Mouse (Mus musculus) stomach, embryonic 16.5 days (tissue): ENCODE data around the gene Scn1b. TPM values are rescaled to one million over a fixed set of nuclear protein-coding genes. Genes with fewer than 3 reads are reported as not detected.
A peak's percentile ranks its signal among the peaks of the same experiment; 100 is the strongest.

Experiments
- ATAC-seq: fragments of 200-750 bp; cut with Nextera tagmentation; 2 replicates; pipeline ENCODE4 v1.8.0; 2017; ENCODE audit warnings: moderate number of reproducible peaks, moderate TSS enrichment; ENCODE audit not compliant: insufficient read depth, low FRiP score
- H3K27ac ChIP-seq: fragments of 300-500 bp; sonication (generic); 2 replicates; pipeline ENCODE4 v1.5.1; 2014; ENCODE audit warnings: low read length
- H3K27me3 ChIP-seq: fragments of 300-500 bp; sonication (generic); 2 replicates; pipeline ENCODE4 v1.6.1; 2014; ENCODE audit warnings: low read length, control low read depth, mixed read lengths; ENCODE audit not compliant: control insufficient read depth, insufficient read depth
- H3K36me3 ChIP-seq: fragments of 300-500 bp; sonication (generic); 2 replicates; pipeline ENCODE4 v1.6.1; 2014; ENCODE audit warnings: low read length; ENCODE audit not compliant: control insufficient read depth, insufficient read depth
- H3K4me1 ChIP-seq: fragments of 300-500 bp; sonication (generic); 2 replicates; pipeline ENCODE4 v1.6.1; 2014; ENCODE audit warnings: low read length, control low read depth, mixed read lengths; ENCODE audit not compliant: control insufficient read depth, insufficient read depth
- H3K4me2 ChIP-seq: fragments of 300-500 bp; sonication (generic); 2 replicates; pipeline ENCODE4 v1.6.1; 2014; ENCODE audit warnings: low read depth, low read length, mixed read lengths
- H3K4me3 ChIP-seq: fragments of 300-500 bp; sonication (generic); replicated peaks from 2 replicates; pipeline ENCODE4 v1.5.1; 2014; ENCODE audit warnings: mild to moderate bottlenecking, low read length
- H3K9ac ChIP-seq: fragments of 300-500 bp; sonication (generic); 2 replicates; pipeline ENCODE4 v1.6.1; 2014; ENCODE audit warnings: low read length
- H3K9me3 ChIP-seq: fragments of 300-500 bp; sonication (generic); replicated peaks from 2 replicates; pipeline ENCODE4 v1.6.1; 2016; ENCODE audit warnings: low read length, control low read depth; ENCODE audit not compliant: control insufficient read depth
- WGBS: fragments of 180-500 bp; shearing (Covaris S2); extraction: QIAGEN DNeasy Blood & Tissue Kit; methylation state at CpG from one replicate; pipeline ENCODE4 v1.1.7; 2014; 5-methylcytosine and 5-hydroxymethylcytosine counted together
- polyA plus RNA-seq: library from polyadenylated mRNA; unstranded; fragments of >200 nt; fragmentation: Nextera tagmentation; extraction: Ambion mirVana; gene quantifications from 2 replicates; pipeline ENCODE4 v1.2.1, GENCODE M21; 2015

Gene Scn1b
- polyA plus RNA-seq, 1 experiment from 2014 or later, result 1.4 TPM

DNA sequence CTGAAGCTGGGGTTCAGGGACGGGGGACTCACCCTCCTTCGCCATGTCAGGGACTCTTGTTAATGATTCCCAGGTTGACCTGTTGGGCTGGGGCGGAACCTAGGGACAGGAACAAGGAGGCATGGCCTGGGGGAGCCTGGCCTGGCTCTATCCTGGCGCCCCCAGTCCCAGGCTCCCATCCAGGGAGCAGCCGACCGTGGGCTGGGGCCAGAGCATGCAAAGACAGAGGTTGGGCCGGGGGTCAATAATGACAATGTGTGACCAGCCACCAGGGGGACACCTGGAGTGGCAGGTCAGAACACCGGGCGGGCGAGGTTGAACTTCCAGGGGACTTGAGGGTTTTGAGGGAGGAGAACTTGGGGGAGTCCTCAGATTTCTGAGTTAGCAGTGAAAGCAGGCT lies 12.2 kb downstream of the Scn1b start:
- 42% methylated on average over 10 of the region's 10 CpGs for WGBS
- Histone ChIP-seq H3K27ac (peak overlapping the region; percentile 76), H3K4me3 (peak overlapping the region; percentile 37), H3K36me3 (no peaks in the 10 kb centered on the region), H3K27me3 (no peaks in the 10 kb centered on the region), H3K4me2 (peak overlapping the region; percentile 56), H3K4me1 (peaks cover 15% of the 10 kb centered on the region), H3K9me3 (no peaks in the 10 kb centered on the region), H3K9ac (peak overlapping the region; percentile 66)
- ATAC-seq, result 0 out of 2 replicates have a peak, but pooled peaks have one; percentile 4

DNA sequence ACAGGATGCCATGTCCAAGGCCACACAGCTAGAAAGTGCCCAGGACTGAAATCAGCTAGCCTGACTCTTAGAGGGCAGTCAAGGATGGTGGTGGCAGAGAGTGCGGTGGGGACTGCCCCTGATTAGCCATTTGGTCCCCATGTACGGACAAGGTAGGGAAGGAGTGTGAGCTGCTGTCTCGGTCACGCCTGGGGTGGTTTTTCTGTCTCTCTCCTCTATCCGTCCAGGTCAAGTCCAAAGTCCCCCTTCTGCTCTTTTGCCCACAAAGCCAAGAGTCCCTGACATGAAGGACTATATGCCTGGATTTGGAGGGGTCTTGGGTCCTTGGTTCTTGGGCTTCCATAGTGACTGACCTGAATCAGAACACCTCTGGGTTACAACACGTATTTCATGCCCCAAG lies 13.0 kb downstream of the Scn1b start:
- ATAC-seq, result no peak
- H3K36me3 ChIP-seq, result no peaks in the 10 kb centered on the region
- no peak overlapping the region for H3K9ac ChIP-seq
- H3K4me1 ChIP-seq, result peaks cover 15% of the 10 kb centered on the region
- H3K27ac ChIP-seq, result no peak overlapping the region
- H3K9me3 ChIP-seq, result no peaks in the 10 kb centered on the region
- H3K4me3 ChIP-seq, result no peak overlapping the region
- no peaks in the 10 kb centered on the region for H3K27me3 ChIP-seq
- peak overlapping the region; percentile 56; the same call in 1 of the 2 replicates for H3K4me2 ChIP-seq
- 72% methylated on average over 6 of the region's 6 CpGs for WGBS

DNA sequence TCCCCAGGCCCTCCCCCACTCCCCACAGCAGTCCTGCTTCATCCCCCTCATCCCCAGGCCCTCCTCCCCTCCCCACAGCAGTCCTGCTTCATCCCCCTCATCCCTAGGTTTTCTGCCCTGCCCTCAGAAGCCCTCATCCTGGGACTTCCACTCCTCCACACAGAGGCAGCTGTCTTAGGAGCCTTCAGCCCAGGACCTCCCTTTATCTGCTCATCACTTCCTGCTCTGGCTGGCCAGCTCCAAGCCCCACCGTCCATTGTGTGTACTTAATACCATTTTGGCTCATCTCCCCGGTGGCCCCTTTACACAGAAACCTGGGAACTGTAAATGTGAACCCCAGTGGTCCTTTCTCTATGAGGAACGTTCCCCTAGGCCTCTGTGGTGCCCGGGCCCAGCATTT lies 14.8 kb downstream of the Scn1b start:
- Histone ChIP-seq H3K9ac (peak overlapping the region; percentile 11; the same call in 1 of the 2 replicates), H3K4me2 (no peak overlapping the region), H3K9me3 (no peaks in the 10 kb centered on the region), H3K4me1 (peaks cover 15% of the 10 kb centered on the region), H3K36me3 (no peaks in the 10 kb centered on the region), H3K27ac (no peak overlapping the region), H3K4me3 (no peak overlapping the region), H3K27me3 (no peaks in the 10 kb centered on the region)
- WGBS, result 46% methylated on average over 4 of the region's 4 CpGs
- ATAC-seq, result no peak

DNA sequence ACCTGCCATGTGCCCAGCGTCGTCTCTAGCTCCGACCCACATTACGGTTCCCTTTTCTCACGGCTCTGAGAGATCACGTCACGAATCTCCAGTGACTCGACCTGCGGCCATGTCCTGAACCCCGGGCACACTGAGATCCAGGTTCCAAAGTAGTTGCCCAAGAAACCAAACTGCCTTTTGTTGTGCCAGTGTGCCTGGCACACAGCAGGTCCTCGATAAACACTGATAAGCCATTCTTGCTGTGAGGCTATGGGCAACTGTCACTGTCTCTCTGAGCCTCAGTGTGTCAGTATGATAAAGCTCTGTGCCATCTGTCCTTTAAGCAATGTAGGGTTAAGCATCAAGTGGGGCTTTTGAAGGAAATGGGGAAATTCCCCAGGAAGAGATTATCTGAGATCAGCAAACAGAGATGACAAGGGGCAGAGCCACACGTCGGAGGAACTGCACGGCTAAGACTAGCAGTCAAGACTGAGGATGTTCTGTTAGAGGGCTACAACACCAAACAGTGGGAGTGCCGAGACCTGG lies 15.9 kb downstream of the Scn1b start:
- Histone ChIP-seq H3K4me3 (no peak overlapping the region), H3K27ac (no peak overlapping the region), H3K9me3 (no peaks in the 10 kb centered on the region), H3K4me1 (peaks cover 15% of the 10 kb centered on the region), H3K4me2 (no peak overlapping the region), H3K36me3 (no peaks in the 10 kb centered on the region), H3K27me3 (no peaks in the 10 kb centered on the region), H3K9ac (no peak overlapping the region)
- 78% methylated on average over 15 of the region's 15 CpGs for WGBS
- no peak for ATAC-seq

DNA sequence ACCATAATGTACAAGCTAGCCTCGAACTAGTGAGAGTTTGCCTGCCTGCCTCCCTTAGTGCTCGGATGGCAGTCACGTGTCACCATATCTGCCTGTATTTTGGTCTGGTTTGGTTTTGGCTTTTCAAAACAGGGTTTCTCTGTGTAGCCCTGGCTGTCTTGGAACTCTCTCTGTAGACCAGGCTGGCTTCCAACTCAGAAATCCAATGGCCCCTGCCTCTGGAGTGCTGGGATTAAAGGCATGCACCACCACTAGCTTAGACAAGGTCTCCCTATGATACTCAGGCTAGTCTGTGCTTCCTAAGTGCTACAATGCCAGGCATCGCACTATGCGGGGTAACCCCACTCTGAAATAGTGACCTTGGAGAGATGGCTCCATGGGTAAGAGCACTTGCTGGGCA lies 17.0 kb downstream of the Scn1b start:
- no peak for ATAC-seq
- no peaks in the 10 kb centered on the region for H3K27me3 ChIP-seq
- H3K9me3 ChIP-seq, result no peaks in the 10 kb centered on the region
- no peak overlapping the region for H3K4me3 ChIP-seq
- WGBS, result 77% methylated on average over 5 of the region's 5 CpGs
- no peak overlapping the region for H3K4me2 ChIP-seq
- H3K27ac ChIP-seq, result no peak overlapping the region
- H3K9ac ChIP-seq, result no peak overlapping the region
- no peaks in the 10 kb centered on the region for H3K36me3 ChIP-seq
- 0 out of 2 replicates have a peak, but pooled peaks cover 6% of the 10 kb centered on the region for H3K4me1 ChIP-seq

DNA sequence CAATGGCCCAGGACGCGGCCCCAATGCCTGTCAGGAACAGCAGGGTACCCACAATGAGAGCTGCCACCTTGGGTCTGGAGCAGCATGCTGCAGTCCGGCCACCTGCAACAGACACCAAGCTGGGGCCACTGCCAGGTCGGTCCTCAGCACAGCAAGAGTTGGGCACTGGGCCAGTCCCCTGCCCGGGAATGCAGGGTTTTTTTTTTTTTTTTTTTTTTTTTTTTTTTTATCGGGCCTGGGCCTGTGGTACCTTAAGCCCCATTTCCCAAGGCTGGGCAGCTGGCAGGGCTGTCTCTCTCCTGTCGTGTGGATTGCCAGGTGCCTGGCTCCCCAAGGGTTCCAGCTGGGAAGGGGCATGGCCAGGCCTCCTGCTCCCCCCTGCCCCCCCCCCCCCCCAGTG lies 17.7 kb downstream of the Scn1b start:
- Histone ChIP-seq H3K4me1 (0 out of 2 replicates have a peak, but pooled peaks cover 4% of the 10 kb centered on the region), H3K36me3 (no peaks in the 10 kb centered on the region), H3K4me3 (no peak overlapping the region), H3K9ac (no peak overlapping the region), H3K9me3 (no peaks in the 10 kb centered on the region), H3K27ac (no peak overlapping the region), H3K4me2 (no peak overlapping the region), H3K27me3 (no peaks in the 10 kb centered on the region)
- no peak for ATAC-seq
- 45% methylated on average over 7 of the region's 7 CpGs for whole genome bisulfite sequencing

DNA sequence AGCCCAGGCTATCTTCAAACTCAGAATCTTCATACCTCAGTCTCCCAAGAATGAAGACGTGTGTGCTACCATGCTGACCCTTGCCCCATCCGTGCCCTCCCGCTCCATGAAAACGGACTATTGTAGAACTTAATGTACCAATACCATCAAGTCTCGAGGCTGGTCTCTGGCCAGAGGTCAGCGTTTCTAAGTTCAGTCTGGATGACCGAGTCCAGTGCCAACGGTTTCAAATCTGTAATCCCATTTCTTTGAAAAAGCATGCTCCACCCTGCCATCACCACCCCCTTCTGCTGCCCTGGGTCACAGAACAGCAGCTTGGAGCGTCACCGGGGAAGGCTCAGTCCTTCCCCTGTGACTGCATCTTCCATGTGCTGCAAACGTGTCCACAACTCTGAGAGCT lies 19.0 kb downstream of the Scn1b start:
- no peak overlapping the region for H3K4me3 ChIP-seq
- H3K4me1 ChIP-seq, result 0 out of 2 replicates have a peak, but pooled peaks cover 4% of the 10 kb centered on the region
- H3K36me3 ChIP-seq, result no peaks in the 10 kb centered on the region
- ATAC-seq, result no peak
- no peak overlapping the region for H3K27ac ChIP-seq
- no peaks in the 10 kb centered on the region for H3K9me3 ChIP-seq
- H3K27me3 ChIP-seq, result no peaks in the 10 kb centered on the region
- H3K9ac ChIP-seq, result no peak overlapping the region
- H3K4me2 ChIP-seq, result no peak overlapping the region
- WGBS, result 85% methylated on average over 11 of the region's 11 CpGs

DNA sequence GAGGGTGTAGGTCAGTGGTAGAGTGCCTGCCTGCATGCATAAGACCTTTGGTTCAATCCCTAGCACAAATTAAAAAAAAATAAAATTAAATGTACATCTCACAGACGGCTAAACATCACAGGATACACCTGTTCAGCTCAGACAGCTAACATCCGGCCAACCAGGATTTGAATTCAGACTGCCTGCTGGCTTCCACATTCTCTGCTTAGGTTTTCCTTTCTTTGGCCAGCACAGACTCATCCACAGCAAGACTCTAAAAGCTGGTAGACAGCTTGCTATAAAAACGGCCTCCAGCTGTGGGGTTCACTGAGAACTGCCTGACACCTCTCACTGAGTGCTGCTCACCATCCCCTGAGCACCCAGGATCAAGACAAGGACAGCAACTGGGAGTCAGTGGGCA lies 20.6 kb downstream of the Scn1b start:
- H3K36me3 ChIP-seq, result no peaks in the 10 kb centered on the region

DNA sequence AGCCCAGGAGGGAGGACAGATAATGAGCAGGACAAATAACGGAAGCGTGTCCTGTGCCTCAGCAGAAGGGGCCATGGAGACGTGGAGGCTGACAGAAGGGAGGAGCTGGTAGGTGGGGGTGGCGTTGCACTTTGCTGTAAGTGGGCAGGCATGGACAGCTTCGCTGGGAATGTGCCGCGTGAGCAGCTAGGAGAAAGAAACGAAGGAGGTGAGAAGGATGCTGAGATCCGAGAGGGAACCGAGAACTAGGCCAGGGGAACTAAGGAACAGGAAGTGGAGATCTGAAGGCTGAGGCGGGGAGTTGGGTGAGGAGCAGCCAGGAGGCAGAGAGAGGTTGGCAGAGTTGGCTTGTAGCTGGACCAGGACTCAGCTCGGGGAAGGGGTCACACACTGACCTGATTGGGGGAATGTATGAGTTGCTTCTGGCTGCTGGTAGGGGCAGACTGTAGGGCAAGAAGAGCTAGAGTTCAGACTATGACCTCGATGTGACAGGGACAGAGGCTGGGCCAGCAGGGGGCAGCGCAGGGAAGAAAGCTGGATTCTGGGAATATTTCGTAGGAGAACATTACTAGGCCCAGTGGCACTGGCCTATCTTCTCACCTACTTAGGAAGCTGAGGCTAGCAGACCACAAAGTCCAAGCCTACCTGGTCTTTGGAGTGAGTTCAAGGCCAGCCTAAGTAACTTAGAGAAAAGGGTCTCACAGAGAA lies 21.6 kb downstream of the Scn1b start:
- Histone ChIP-seq H3K9ac (no peak overlapping the region), H3K4me1 (no peaks in the 10 kb centered on the region), H3K4me2 (no peak overlapping the region), H3K9me3 (no peaks in the 10 kb centered on the region), H3K27ac (no peak overlapping the region), H3K4me3 (no peak overlapping the region), H3K36me3 (no peaks in the 10 kb centered on the region), H3K27me3 (no peaks in the 10 kb centered on the region)
- 48% methylated on average over 15 of the region's 15 CpGs for WGBS
- no peak for ATAC-seq

More for the DNA sequence above, 20.6 kb downstream of the Scn1b start:
- Histone ChIP-seq H3K27me3 (no peaks in the 10 kb centered on the region), H3K9me3 (no peaks in the 10 kb centered on the region), H3K27ac (no peak overlapping the region), H3K9ac (no peak overlapping the region), H3K4me1 (no peaks in the 10 kb centered on the region), H3K4me2 (no peak overlapping the region), H3K4me3 (no peak overlapping the region)
- no peak for ATAC-seq
- WGBS, result 50% methylated on average over 3 of the region's 3 CpGs
